In the genomic region with DNA sequence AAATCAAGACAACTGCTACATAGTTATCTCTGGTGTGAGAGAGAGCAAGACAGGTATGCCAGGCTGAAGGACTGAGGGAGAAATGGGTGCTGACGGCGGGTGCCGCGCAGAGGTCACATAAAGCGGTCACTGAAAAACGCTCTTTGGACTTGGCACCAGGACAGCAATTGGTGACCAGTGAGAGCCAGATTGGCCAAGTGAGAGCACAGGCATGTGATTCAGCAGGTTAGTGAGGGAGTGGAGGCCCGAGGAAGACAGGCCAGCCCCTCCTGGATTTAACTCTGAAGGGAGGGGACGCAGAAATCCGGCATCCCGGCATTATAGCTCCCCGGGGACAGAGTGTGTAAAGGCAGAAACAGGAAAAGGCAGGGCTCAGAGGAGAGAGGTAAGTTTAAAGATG, we compare ENCODE assay signal across 10 mouse cellular contexts. TPM values are rescaled to one million over a fixed set of nuclear protein-coding genes. Genes with fewer than 3 reads are reported as not detected.
A peak's percentile ranks its signal among the peaks of the same experiment; 100 is the strongest.
DNase-seq lines count a peak whose midpoint lies in the region; ATAC-seq lines count a peak whose summit lies in the region.
"Had no signal": no experiment of that assay in that cellular context is flagged by ENCODE, and none has a peak within 500 bp of the region (broad histone marks: within the 10 kb centered on the region; RNA-seq: fewer than 3 reads in every experiment).

No protein-coding gene starts in this region.

- peaks cover 16% of the 10 kb centered on the region for H3K4me1 ChIP-seq in heart, embryonic 10.5 days
- H3K4me1 ChIP-seq in forebrain, embryonic 12.5 days = peaks cover 16% of the 10 kb centered on the region

- no peak overlapping the region for H3K9ac ChIP-seq in forebrain, embryonic 12.5 days
- H3K9ac ChIP-seq: embryonic facial prominence, embryonic 15.5 days had no signal

- H3K4me3 ChIP-seq in heart, embryonic 10.5 days = no peak overlapping the region
- no peak overlapping the region for H3K4me3 ChIP-seq in forebrain, embryonic 12.5 days (replicated peaks)
- H3K4me3 ChIP-seq: embryonic facial prominence, embryonic 15.5 days had no signal

- ATAC-seq in inflammation-experienced regulatory T-cells, adult 6 months = no peak
- ATAC-seq in forebrain, embryonic 12.5 days (ENCODE audit: low FRiP score) = no peak

- peak; percentile 97 for DNase-seq in heart, adult 11 months
- DNase-seq in heart, embryonic 10.5 days (ENCODE audit: low spot score) = no peak
- DNase-seq in heart, adult 9 months (ENCODE audit: low spot score in 2 of 2) = peak; percentile 56 to 75
- DNase-seq in kidney, postnatal 25 days = peak; percentile 89 to 95
- DNase-seq in lung, postnatal 10 days = peak; percentile 57
- no peak for DNase-seq in right cerebral cortex, adult 18-20 months
- DNase-seq: thymus, postnatal 14 days had no signal

- H3K36me3 ChIP-seq in heart, embryonic 10.5 days = 0 out of 2 replicates have a peak, but pooled peaks cover 2% of the 10 kb centered on the region
- H3K36me3 ChIP-seq in forebrain, embryonic 12.5 days (replicated peaks) = peaks cover 10% of the 10 kb centered on the region; the same call in 1 of the 2 replicates
- H3K36me3 ChIP-seq: embryonic facial prominence, embryonic 15.5 days had no signal

- whole genome bisulfite sequencing in heart, embryonic 10.5 days = 80% methylated on average over 11 of the region's 11 CpGs
- 91% methylated on average over 11 of the region's 11 CpGs for WGBS in forebrain, embryonic 12.5 days

- no peaks in the 10 kb centered on the region for H3K9me3 ChIP-seq in heart, embryonic 10.5 days
- no peaks in the 10 kb centered on the region for H3K9me3 ChIP-seq in forebrain, embryonic 12.5 days
- H3K9me3 ChIP-seq: embryonic facial prominence, embryonic 15.5 days had no signal

- H3K27me3 ChIP-seq in heart, embryonic 10.5 days (ENCODE audit: insufficient read depth, poor library complexity, severe bottlenecking) = no peaks in the 10 kb centered on the region
- H3K27me3 ChIP-seq in forebrain, embryonic 12.5 days = no peaks in the 10 kb centered on the region
- H3K27me3 ChIP-seq: embryonic facial prominence, embryonic 15.5 days had no signal

- no peak overlapping the region; the same call in 1 of the 2 replicates for H3K27ac ChIP-seq in heart, embryonic 10.5 days
- no peak overlapping the region for H3K27ac ChIP-seq in forebrain, embryonic 12.5 days
- H3K27ac ChIP-seq: embryonic facial prominence, embryonic 15.5 days had no signal

- H3K4me2 ChIP-seq in forebrain, embryonic 12.5 days = no peak overlapping the region
- H3K4me2 ChIP-seq: embryonic facial prominence, embryonic 15.5 days had no signal

RNA-seq across cellular contexts. Expression of a gene that starts 5.3 kb away (rescaled TPM):
- polyA plus RNA-seq in heart, embryonic 10.5 days (2016; fragmentation: Nextera tagmentation; extraction: Ambion mirVana) = 79.2 and 94.0 TPM in 2 replicates
- 100 to 1,000 TPM; 120 to 122 (median 120) TPM for polyA plus RNA-seq in inflammation-experienced regulatory T-cells, adult 6 months (2017; shearing (Covaris generic))
- polyA plus RNA-seq in forebrain, embryonic 12.5 days (2016; fragmentation: Nextera tagmentation; extraction: Ambion mirVana) = 65.0 and 65.2 TPM in 2 replicates

RNA-seq across cellular contexts. Expression of a gene that starts 9.9 kb away (rescaled TPM):
- polyA plus RNA-seq in heart, embryonic 10.5 days (2016; fragmentation: Nextera tagmentation; extraction: Ambion mirVana) = 147 and 188 TPM in 2 replicates
- 100 to 1,000 TPM in 1 of 3 experiments, 10 to 100 TPM in 2; 59.0 to 107 (median 62.4) TPM for polyA plus RNA-seq in inflammation-experienced regulatory T-cells, adult 6 months (2017; shearing (Covaris generic))
- polyA plus RNA-seq in forebrain, embryonic 12.5 days (2016; fragmentation: Nextera tagmentation; extraction: Ambion mirVana) = 139 and 142 TPM in 2 replicates

RNA-seq across cellular contexts. Expression of a gene that starts 35.9 kb away (rescaled TPM):
- 18.0 and 23.3 TPM in 2 replicates for polyA plus RNA-seq in heart, embryonic 10.5 days (2016; fragmentation: Nextera tagmentation; extraction: Ambion mirVana)
- polyA plus RNA-seq in inflammation-experienced regulatory T-cells, adult 6 months (2017; shearing (Covaris generic)) = 1 to 10 TPM in 2 of 3 experiments, under 1 TPM in 1; 0.59 to 2.4 (median 1.7) TPM
- 9.9 and 10.7 TPM in 2 replicates for polyA plus RNA-seq in forebrain, embryonic 12.5 days (2016; fragmentation: Nextera tagmentation; extraction: Ambion mirVana)

RNA-seq across cellular contexts. Expression of a gene that starts 43.6 kb away (rescaled TPM):
- polyA plus RNA-seq in heart, embryonic 10.5 days (2016; fragmentation: Nextera tagmentation; extraction: Ambion mirVana) = 1.9 and 2.6 TPM in 2 replicates
- under 1 TPM; 0.30 to 0.57 (median 0.53) TPM for polyA plus RNA-seq in inflammation-experienced regulatory T-cells, adult 6 months (2017; shearing (Covaris generic))
- 1.8 and 2.2 TPM in 2 replicates for polyA plus RNA-seq in forebrain, embryonic 12.5 days (2016; fragmentation: Nextera tagmentation; extraction: Ambion mirVana)

Comparison
In these comparisons a context has a peak if more than half of its experiments do, and no peak if none do; other contexts are left out.
1. DNase-seq: peak in heart, adult 11 months (single experiment), heart, adult 9 months (2 of 2), kidney, postnatal 25 days (2 of 2) and lung, postnatal 10 days (single experiment); none in heart, embryonic 10.5 days (single experiment) and right cerebral cortex, adult 18-20 months (single experiment).